Mouse (Mus musculus) intestine, embryonic 15.5 days (tissue): ENCODE data around the gene Dalrd3. TPM values are rescaled to one million over a fixed set of nuclear protein-coding genes. Genes with fewer than 3 reads are reported as not detected.
"Not testable (repeated sequence)": the region's sequence is repeated elsewhere in the genome, so short reads cannot be mapped to it uniquely, and the experiment has no call there.

Experiments used
- ATAC-seq: fragments of 200-750 bp; cut with Nextera tagmentation; 2 replicates; pipeline ENCODE4 v1.8.0; 2017; ENCODE audit warnings: moderate TSS enrichment, moderate library complexity
- H3K27ac ChIP-seq: fragments of 300-500 bp; sonication (generic); 2 replicates; pipeline ENCODE4 v1.5.1; 2015; ENCODE audit warnings: mild to moderate bottlenecking, inconsistent platforms
- H3K27me3 ChIP-seq: fragments of 300-500 bp; sonication (generic); replicated peaks from 2 replicates; pipeline ENCODE4 v1.6.1; 2015; ENCODE audit warnings: inconsistent platforms
- H3K36me3 ChIP-seq: fragments of 300-500 bp; sonication (generic); 2 replicates; pipeline ENCODE4 v1.6.1; 2015; ENCODE audit warnings: inconsistent platforms
- H3K4me1 ChIP-seq: fragments of 300-500 bp; sonication (generic); replicated peaks from 2 replicates; pipeline ENCODE4 v1.6.1; 2015; ENCODE audit warnings: inconsistent platforms
- H3K4me2 ChIP-seq: fragments of 300-500 bp; sonication (generic); replicated peaks from 2 replicates; pipeline ENCODE4 v1.6.1; 2015; ENCODE audit warnings: mild to moderate bottlenecking, inconsistent platforms
- H3K4me3 ChIP-seq: fragments of 300-500 bp; sonication (generic); replicated peaks from 2 replicates; pipeline ENCODE4 v1.5.1; 2015; ENCODE audit warnings: inconsistent platforms
- H3K9ac ChIP-seq: fragments of 300-500 bp; sonication (generic); 2 replicates; pipeline ENCODE4 v1.6.1; 2015; ENCODE audit warnings: inconsistent platforms
- H3K9me3 ChIP-seq: fragments of 300-500 bp; sonication (generic); 2 replicates; pipeline ENCODE4 v1.6.1; 2016; ENCODE audit warnings: inconsistent platforms
- WGBS: fragments of 180-500 bp; shearing (Covaris S2); methylation state at CpG from one replicate; pipeline ENCODE4 v1.1.7; 2015; 5-methylcytosine and 5-hydroxymethylcytosine counted together
- microRNA counts: library from miRNA; unstranded; fragments of <30 nt; microRNA quantifications from one replicate; lab custom pipeline; 2016
- polyA plus RNA-seq: library from polyadenylated mRNA; unstranded; fragments of >200 nt; fragmentation: Nextera tagmentation; extraction: Ambion mirVana; gene quantifications from 2 replicates; pipeline ENCODE4 v1.2.1, GENCODE M21; 2015

The Dalrd3 gene
- polyA plus RNA-seq, 1 experiment from 2014 or later: 112 TPM

- H3K9me3 ChIP-seq: no peaks in the 10 kb centered on the region
- H3K4me1 ChIP-seq: peaks cover 6% of the 10 kb centered on the region; the same call in 1 of the 2 replicates
- H3K4me2 ChIP-seq: no peak overlapping the region
- 81% methylated on average over 4 of the region's 4 CpGs for WGBS
- no peak overlapping the region for H3K27ac ChIP-seq
- ATAC-seq: no peak
- H3K36me3 ChIP-seq: peaks cover 13% of the 10 kb centered on the region
- H3K4me3 ChIP-seq: no peak overlapping the region
- H3K27me3 ChIP-seq: no peaks in the 10 kb centered on the region
- no peak overlapping the region for H3K9ac ChIP-seq
Observed at GRCm38 (mm10) chr9:108599021-108599566, 29.4 kb downstream of the Dalrd3 start.

GRCm38 (mm10) chr9:108600011-108600410 is 30.3 kb downstream of the Dalrd3 start:
- Histone ChIP-seq H3K36me3 (peaks cover 19% of the 10 kb centered on the region), H3K9ac (no peak overlapping the region), H3K4me1 (peaks cover 6% of the 10 kb centered on the region; the same call in 1 of the 2 replicates), H3K4me3 (no peak overlapping the region), H3K27me3 (no peaks in the 10 kb centered on the region), H3K9me3 (no peaks in the 10 kb centered on the region), H3K4me2 (no peak overlapping the region), H3K27ac (no peak overlapping the region)
- ATAC-seq: no peak
- 32% methylated on average over 2 of the region's 2 CpGs for WGBS

DNA sequence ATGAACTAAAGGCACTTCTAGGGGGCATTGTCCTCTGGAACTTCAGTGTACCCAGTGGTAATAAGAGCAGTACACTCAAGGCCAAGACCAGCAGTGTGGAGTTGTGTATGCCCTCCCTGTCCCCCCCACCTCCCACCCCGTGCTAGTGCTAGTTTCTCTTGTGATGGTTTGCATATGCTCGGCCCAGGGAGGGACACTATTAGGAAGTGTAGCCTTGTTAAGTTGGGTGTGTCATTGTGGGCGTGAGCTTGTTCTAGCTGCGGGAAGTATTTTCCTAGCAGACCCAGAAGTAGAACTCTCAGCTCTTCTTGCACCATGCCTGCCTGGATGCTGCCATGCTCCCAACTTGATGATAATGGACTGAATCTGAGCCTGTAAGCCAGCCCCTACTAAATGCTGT is 32.3 kb downstream of the Dalrd3 start:
- Histone ChIP-seq H3K27me3 (no peaks in the 10 kb centered on the region), H3K4me1 (peaks cover 2% of the 10 kb centered on the region; the same call in 1 of the 2 replicates), H3K27ac (no peak overlapping the region), H3K4me2 (no peak overlapping the region), H3K9ac (no peak overlapping the region), H3K9me3 (no peaks in the 10 kb centered on the region), H3K4me3 (no peak overlapping the region), H3K36me3 (peaks cover 33% of the 10 kb centered on the region)
- ATAC-seq: 0 out of 2 replicates have a peak, but pooled peaks have one; percentile 27
- 57% methylated on average over 4 of the region's 4 CpGs for WGBS

- not testable (repeated sequence) for H3K27ac ChIP-seq, H3K4me1 ChIP-seq, ATAC-seq, H3K9me3 ChIP-seq, H3K9ac ChIP-seq, H3K4me3 ChIP-seq, H3K27me3 ChIP-seq, H3K4me2 ChIP-seq
- H3K36me3 ChIP-seq: peaks cover 62% of the 10 kb centered on the region
- 74% methylated on average over 5 of the region's 5 CpGs for WGBS
Observed at GRCm38 (mm10) chr9:108607929-108608328, 38.2 kb downstream of the Dalrd3 start.

- Histone ChIP-seq H3K27me3 (no peaks in the 10 kb centered on the region), H3K4me3 (no peak overlapping the region), H3K27ac (no peak overlapping the region), H3K4me2 (no peak overlapping the region), H3K36me3 (peaks cover 59% of the 10 kb centered on the region), H3K9me3 (no peaks in the 10 kb centered on the region), H3K9ac (no peak overlapping the region), H3K4me1 (0 out of 2 replicates have a peak, but pooled peaks cover 4% of the 10 kb centered on the region)
- ATAC-seq: peak; percentile 74
- WGBS: 75% methylated on average over 4 of the region's 4 CpGs
Observed at GRCm38 (mm10) chr9:108608889-108609288, 39.2 kb downstream of the Dalrd3 start.

GRCm38 (mm10) chr9:108611488-108611887 is 41.8 kb downstream of the Dalrd3 start:
- H3K4me3 ChIP-seq: no peak overlapping the region
- H3K27me3 ChIP-seq: no peaks in the 10 kb centered on the region
- H3K36me3 ChIP-seq: peaks cover 46% of the 10 kb centered on the region
- no peaks in the 10 kb centered on the region for H3K9me3 ChIP-seq
- no peak overlapping the region for H3K4me2 ChIP-seq
- H3K27ac ChIP-seq: no peak overlapping the region
- ATAC-seq: no peak
- no peak overlapping the region for H3K9ac ChIP-seq
- 0 out of 2 replicates have a peak, but pooled peaks cover 4% of the 10 kb centered on the region for H3K4me1 ChIP-seq
- WGBS: 95% methylated on average over 10 of the region's 10 CpGs

DNA sequence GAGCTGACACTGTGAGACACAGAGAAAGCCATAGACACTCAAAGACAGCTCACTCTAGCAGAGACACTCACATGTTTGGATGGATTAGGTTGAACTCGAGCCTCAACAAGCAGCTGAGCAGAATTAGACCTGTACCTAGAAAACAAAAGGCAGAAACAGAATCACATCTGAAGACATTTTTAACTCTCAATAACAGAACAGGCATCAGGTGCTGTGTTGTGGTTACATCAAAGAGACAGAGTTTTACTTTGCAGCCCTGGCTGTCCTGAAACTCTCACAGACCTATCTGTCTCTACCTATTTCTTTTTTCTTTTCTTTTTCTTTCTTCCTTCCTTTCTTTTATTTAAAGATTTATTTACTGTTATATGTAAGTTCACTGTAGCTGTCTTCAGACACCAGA is 47.6 kb downstream of the Dalrd3 start:
- no peak overlapping the region for H3K4me3 ChIP-seq
- WGBS: 86% methylated on average over 1 of the region's 1 CpGs
- H3K36me3 ChIP-seq: peaks cover 17% of the 10 kb centered on the region
- no peak overlapping the region for H3K27ac ChIP-seq
- no peak overlapping the region for H3K9ac ChIP-seq
- H3K4me1 ChIP-seq: no peaks in the 10 kb centered on the region
- no peak overlapping the region for H3K4me2 ChIP-seq
- H3K9me3 ChIP-seq: no peaks in the 10 kb centered on the region
- no peaks in the 10 kb centered on the region for H3K27me3 ChIP-seq
- ATAC-seq: no peak

MicroRNAs within 50 kb of the gene (microRNA counts, 519-probe panel; counts per million panel counts)
- microRNA mmu-miR-191 (lab: Ali Mortazavi, UCI): 3,088 counts per million, percentile 78 among the panel's probes with 10 or more counts
- 2,880 counts per million, percentile 74 among the panel's probes with 10 or more counts for microRNA mmu-miR-425 (lab: Ali Mortazavi, UCI)

Other genes with a start within 250 kb of the Dalrd3 start
- gene Gpx1, start 231.0 kb upstream of the Dalrd3 start, polyA plus RNA-seq: 1,041 and 1,081 TPM in 2 replicates
- 82.5 and 89.1 TPM in 2 replicates for gene Usp4, start 222.0 kb upstream of the Dalrd3 start, polyA plus RNA-seq
- gene 1700102P08Rik, start 177.1 kb upstream of the Dalrd3 start, polyA plus RNA-seq: 0.30 and 0.88 TPM in 2 replicates
- gene Ccdc36, start 141.4 kb upstream of the Dalrd3 start, polyA plus RNA-seq: 1.5 and 1.6 TPM in 2 replicates
- not detected in 2 replicates for gene BC048562, start 133.4 kb upstream of the Dalrd3 start, polyA plus RNA-seq
- 51.2 and 53.9 TPM in 2 replicates for gene Ccdc71, start 109.4 kb upstream of the Dalrd3 start, polyA plus RNA-seq
- gene Klhdc8b, start 108.3 kb upstream of the Dalrd3 start, polyA plus RNA-seq: 48.7 and 54.2 TPM in 2 replicates
- 29.5 and 35.0 TPM in 2 replicates for gene Lamb2, start 90.2 kb upstream of the Dalrd3 start, polyA plus RNA-seq
- 49.5 and 52.4 TPM in 2 replicates for gene Usp19, start 79.3 kb upstream of the Dalrd3 start, polyA plus RNA-seq
- gene Qars, start 62.2 kb upstream of the Dalrd3 start, polyA plus RNA-seq: 105 and 106 TPM in 2 replicates
- gene Qrich1, start 53.1 kb upstream of the Dalrd3 start, polyA plus RNA-seq: 93.1 and 102 TPM in 2 replicates
- 173 and 179 TPM in 2 replicates for gene Impdh2, start 9.6 kb upstream of the Dalrd3 start, polyA plus RNA-seq
- 37.7 and 42.4 TPM in 2 replicates for gene Ndufaf3, start 2.5 kb upstream of the Dalrd3 start, polyA plus RNA-seq
- gene Wdr6, start 8.9 kb downstream of the Dalrd3 start, polyA plus RNA-seq: 71.4 and 72.7 TPM in 2 replicates
- 5.8 and 6.4 TPM in 2 replicates for gene P4htm, start 27.8 kb downstream of the Dalrd3 start, polyA plus RNA-seq
- gene Arih2, start 79.5 kb downstream of the Dalrd3 start, polyA plus RNA-seq: 41.0 and 46.4 TPM in 2 replicates
- 77.1 and 83.3 TPM in 2 replicates for gene Slc25a20, start 92.2 kb downstream of the Dalrd3 start, polyA plus RNA-seq
- 51.9 and 55.0 TPM in 2 replicates for gene Prkar2a, start 119.4 kb downstream of the Dalrd3 start, polyA plus RNA-seq
- gene Ip6k2, start 213.9 kb downstream of the Dalrd3 start, polyA plus RNA-seq: 62.6 and 65.0 TPM in 2 replicates
- gene Nckipsd, start 238.5 kb downstream of the Dalrd3 start, polyA plus RNA-seq: 10.4 and 12.0 TPM in 2 replicates